Mouse (Mus musculus): ENCODE measurements around the gene Ctnna3.

- TF ChIP-seq POLR2A (IDR thresholded peaks at IDR 0.05; ENCODE audit: borderline replicate concordance, control insufficient read depth, low read depth, low read length) (no peak), CTCF (IDR thresholded peaks at IDR 0.05; ENCODE audit: control insufficient read depth, insufficient read depth, low read length) (no peak)
Observed at GRCm38 (mm10) chr10:63523956-63524355, 94.1 kb downstream of the Ctnna3 start.

Data from bone marrow, adult 2 months (tissue).